Mouse (Mus musculus) neural tube, embryonic 10.5 days (tissue): ENCODE measurements around the gene Gm17657.

ENCODE experiments used
- DNase-seq: peaks from one replicate; pipeline ENCODE4 v3.0.0-alpha.2; 2017; ENCODE audit warnings: low spot score; ENCODE audit errors: extremely low spot score

Gene Gm17657

DNA sequence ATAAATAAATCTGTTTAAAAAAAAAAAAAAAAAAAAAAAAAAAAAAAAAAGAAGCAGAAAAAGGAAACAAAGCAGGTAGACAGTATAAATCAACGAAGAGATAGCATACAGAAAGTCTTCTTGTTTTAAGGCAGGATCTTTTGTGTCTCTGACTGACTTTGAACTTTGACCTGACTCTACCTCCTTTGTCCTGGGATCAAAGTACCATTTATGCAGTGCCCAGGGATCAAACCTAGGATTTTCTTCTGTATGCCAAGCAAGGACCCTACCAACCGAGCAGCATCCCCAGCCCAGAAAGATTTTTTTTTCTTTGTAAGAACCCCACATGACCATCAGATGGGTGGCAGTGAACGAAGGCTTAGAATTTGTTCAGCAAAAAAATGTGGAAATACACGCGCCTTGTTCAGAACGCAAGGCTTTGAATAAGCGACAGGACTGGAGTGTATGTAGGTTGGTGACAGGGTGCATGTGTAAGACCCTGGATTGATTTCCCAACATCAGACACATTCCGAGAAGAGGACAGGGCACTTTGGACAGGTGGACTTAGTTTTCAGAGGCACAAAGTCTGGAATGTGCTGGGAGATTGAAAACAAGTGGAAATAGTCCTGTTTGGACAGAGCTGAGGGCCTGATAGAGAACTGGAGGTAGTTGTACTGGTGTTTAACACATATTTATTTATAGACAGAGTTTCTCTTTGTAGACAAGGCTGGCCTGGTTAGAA, 61.0 kb downstream of the Gm17657 start:
- DNase-seq = no peak

DNA sequence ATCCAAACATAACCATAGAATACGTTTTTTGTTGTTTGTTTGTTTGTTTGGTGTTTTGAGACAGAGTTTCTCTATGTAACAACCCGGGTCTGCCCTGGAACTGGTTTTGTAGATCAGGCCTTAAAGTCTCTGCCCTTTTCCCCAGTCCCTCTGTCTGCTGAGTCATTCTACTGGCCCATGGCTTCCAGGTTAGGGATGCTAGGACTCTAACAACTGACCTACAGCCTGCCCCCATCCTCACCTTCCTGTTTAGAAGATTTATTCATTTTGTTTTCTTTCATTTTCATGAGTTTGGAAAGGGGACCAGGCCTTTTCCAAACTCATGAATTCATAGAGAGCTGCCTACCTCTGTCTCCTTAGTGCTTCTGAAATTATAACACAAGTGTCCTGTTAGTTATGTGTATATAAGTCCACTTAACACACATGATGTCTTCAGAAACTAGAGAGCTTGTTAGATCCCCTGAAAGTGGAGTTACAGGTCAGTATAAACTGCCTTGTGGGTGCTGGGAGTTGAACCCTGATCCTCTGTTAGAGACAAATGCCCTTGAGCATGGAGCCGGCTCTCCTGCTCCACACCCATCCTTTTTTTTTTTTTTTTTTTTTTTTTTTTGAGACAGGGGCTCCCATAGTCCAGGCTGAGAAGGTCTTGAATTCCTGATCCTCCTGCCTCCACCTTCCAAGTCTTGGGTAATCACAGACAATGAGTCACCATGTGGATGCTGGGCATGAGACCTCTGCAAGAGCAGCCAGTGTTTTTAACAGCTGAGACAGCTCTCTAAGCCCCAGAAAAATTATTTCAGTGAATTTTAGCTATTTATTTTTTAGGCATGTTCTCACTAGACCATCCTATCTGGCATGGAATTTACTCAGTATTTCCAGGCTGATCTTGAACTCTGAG, 63.9 kb downstream of the Gm17657 start:
- DNase-seq = no peak

DNA sequence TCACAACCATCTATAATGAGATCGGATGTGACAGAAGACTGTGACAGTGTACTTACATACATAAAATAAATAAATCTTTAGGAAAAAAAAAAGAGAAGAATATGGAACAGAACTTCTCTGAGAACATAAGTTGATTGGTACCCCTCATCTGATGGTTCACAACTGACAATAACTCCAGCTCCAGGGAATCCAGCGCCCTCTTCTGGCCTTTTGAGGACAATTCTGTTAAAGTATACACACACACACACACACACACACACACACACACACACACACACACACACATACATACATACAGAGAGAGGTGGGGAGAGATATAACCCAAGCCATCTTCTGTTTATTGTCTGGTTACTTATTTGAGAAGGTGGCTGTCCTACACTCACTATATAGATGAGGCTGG, 65.0 kb downstream of the Gm17657 start:
- DNase-seq = no peak

DNA sequence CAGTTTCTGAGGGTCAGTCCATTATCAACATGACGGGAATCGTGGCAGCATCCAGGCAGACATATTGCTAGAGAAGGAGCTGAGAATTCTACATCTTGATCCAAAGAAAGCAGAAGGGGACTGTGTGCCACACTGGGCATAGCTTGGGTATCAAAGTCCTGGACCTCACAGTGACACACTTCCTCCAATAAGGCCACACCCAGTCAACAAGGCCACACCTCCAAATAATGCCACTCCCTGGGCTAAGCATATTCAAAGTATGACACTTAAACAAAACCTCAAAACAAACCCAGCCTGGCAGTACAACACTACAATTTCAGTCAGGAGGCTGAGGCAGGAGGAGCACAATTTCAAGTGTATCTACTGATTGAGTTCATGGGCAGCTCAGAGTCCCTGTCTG, 66.2 kb downstream of the Gm17657 start:
- DNase-seq = no peak

DNA sequence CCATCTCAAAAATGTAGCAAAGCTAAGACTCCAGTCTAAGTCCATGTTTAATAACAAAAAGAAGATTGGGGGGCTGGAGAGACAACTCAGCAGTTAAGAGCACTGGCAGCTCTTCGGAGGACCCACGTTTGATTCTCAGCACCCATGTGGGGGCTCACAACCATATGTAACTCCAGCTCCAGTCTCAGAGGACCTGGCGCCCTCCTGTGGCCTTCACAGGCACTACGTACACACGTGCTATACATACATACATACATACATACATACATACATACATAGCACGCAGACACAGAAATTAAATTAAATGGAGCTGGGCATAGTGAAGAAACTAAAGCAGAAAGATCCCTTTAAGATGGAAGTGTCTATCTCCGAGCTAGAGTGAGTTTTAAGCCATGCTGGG, 66.8 kb downstream of the Gm17657 start:
- no peak for DNase-seq

DNA sequence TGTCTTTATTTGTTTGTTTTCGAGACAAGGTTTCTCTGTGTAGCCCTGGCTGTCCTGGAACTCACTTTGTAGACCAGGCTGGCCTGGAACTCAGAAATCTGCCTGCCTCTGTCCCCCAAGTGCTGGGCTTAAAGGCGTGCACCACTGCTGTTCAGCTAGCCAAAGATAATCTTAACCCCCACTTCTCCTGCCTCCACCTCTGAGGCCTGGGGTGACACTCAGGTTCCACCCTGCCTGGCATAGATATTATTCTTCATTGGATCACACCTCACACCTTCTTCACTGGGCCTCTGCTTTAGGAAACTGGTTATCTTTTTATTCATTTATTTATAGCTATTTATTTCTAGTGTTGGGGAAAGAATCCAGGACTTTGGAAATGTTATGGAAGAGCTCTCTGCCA, 69.2 kb downstream of the Gm17657 start:
- no peak for DNase-seq

DNA sequence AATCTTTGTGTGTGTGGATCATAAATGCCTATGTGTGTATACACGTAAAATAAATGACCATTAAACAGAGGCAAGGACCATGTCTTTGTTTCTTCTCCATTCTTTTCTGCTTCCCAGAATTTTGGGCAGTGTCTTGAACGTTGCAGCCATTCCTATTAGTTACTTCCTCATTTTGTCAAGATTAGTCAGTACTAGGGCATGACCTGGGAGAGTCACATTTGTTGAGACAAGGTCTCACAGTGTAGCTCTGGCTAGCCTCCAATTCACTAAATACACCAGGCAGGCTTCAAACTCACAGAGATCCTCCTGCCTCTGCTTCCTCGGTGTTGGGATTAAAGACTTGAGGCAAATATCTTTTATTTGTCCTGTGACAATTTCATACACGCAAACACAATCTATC, 71.2 kb downstream of the Gm17657 start:
- DNase-seq = no peak

DNA sequence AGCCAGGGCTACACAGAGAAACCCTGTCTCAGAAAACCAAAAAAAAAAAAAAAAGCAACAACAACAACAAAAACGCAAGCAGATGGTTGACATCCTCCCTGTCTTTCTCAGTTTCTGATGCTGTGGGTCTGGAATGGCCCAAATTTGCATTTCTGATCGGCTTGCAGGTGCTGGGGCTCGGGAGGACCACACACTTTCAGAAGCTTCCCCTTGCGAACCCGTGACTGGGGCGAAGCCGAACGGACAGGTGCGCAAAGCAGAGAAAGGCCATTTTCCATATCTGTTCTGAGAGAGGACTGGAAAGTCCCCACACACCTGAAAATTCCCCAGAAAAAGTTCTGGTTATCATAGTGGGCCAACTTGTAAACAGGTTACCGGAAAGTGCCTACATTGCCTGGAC, 72.1 kb downstream of the Gm17657 start:
- no peak for DNase-seq

DNA sequence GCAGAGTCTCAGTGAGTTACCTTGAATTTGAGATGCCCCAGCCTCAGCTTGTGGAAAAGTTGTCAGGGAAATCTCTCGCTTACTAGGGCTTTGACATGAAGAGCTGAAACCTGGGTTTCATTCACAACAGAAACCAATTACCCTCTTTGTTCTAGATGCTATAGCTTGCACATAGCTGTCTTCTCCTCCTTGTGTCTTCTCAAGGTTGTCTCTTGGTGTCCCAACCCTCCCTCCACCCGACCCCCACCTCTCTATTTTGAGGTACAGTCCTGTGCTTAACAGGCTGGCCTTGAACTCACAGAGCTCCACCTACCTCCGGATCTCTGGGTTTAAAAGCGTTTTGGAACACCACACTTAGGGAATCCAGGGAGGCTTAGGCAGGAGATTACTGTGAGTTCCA, 73.0 kb downstream of the Gm17657 start:
- DNase-seq = no peak

DNA sequence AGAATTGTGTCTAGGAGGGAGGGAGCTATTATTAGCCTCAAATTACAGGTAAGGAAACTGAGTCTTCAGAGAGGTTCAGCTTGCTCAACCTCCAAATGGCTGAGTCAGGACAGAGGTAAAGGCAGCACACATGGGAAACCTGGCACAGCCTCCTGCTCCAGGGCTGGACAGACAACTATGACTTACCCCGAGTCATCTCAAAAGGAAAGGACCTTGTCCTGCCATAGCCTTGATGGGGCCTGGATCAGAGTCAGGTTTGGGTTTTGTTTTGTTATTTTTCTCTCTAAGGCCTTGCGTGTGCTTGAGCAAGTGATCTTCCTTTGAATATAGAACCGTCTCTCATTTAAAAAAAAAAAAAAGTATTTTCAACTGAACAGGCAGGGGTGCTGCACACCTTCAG, 74.3 kb downstream of the Gm17657 start:
- DNase-seq = no peak

DNA sequence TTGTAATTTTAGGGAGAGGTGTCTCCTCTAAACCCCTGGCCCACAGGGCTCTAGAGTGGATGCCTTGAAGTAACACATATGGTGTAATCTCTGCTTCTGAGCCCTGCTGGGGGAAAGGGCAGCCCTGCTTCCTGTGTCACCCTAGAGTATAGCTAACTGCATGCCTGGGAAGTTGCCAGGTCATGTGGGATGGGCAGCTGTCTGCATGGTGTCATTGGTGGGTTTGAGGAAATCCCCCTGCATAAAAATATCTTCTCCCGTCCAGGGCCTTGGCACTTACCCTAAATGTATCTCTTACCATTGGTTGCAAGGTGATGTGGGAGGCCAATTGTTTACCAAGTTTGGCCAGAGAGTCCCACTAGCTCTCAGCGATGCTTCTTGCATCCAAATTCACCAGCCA, 75.4 kb downstream of the Gm17657 start:
- no peak for DNase-seq

DNA sequence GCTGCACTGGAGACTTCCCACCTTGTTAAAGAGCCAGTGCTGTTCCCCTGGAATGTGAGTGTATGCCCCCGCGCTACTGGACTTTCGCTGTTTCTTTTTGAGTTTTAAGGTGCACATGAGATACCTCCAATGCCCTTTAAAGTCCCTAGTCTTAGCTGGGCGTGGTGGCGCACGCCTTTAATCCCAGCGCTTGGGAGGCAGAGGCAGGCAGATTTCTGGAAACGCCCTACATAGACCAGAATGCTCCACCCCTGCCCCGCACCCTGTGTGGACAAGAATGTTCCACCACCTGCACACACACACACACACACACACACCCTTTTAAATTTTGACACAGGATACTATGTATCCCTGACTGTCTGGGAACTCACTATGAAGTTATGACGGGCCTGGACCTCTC, 76.0 kb downstream of the Gm17657 start:
- no peak for DNase-seq
